Mouse (Mus musculus) lung, adult 2 months (tissue): ENCODE results near the gene Olfr394.

ENCODE experiments used
- CTCF ChIP-seq: fragments of 200-500 bp; IDR thresholded peaks from 2 replicates; pipeline ENCODE4 v1.5.1; 2011; ENCODE audit warnings: mild to moderate bottlenecking, low read length, control low read depth; ENCODE audit not compliant: insufficient read depth
- POLR2A ChIP-seq: fragments of 200-500 bp; IDR thresholded peaks from 2 replicates; pipeline ENCODE4 v1.6.1; 2011; ENCODE audit warnings: low read depth, mild to moderate bottlenecking, control low read depth, low read length, borderline replicate concordance; ENCODE audit errors: extremely low read depth

- TF ChIP-seq CTCF (no peak), POLR2A (no peak)
Measured at GRCm38 (mm10) chr11:73890671-73891070, at the start of gene Olfr394.
